Mouse (Mus musculus) bone marrow, adult 2 months (tissue): ENCODE measurements around the gene Zfp507.

Experiments
- CTCF ChIP-seq: fragments of 200-500 bp; IDR thresholded peaks from 2 replicates; pipeline ENCODE4 v1.5.1; 2011; ENCODE audit warnings: low read length, control low read depth; ENCODE audit not compliant: control insufficient read depth, insufficient read depth
- POLR2A ChIP-seq: fragments of 200-500 bp; IDR thresholded peaks from 2 replicates; pipeline ENCODE4 v1.6.1; 2011; ENCODE audit warnings: low read depth, mild to moderate bottlenecking, control low read depth, low read length, borderline replicate concordance; ENCODE audit not compliant: control insufficient read depth

GRCm38 (mm10) chr7:35733313-35734050, 69.3 kb downstream of the Zfp507 start:
- TF ChIP-seq CTCF, result no peak
- no peak for TF ChIP-seq POLR2A
